Mouse (Mus musculus) C2C12 (cell line): ENCODE measurements at regions not wholly inside any gene's neighbourhood (a gene's known extent, or its start where the extent isn't known, plus 50 kb on each side); places are given as distances from the start of the nearest gene placed in this dataset.

Experiments used
- H3K27me3 ChIP-seq: one replicate; pipeline ENCODE4 v1.6.1; 2011; ENCODE audit not compliant: control insufficient read depth, insufficient read depth, insufficient read length
- H3K36me3 ChIP-seq: one replicate; pipeline ENCODE4 v1.6.1; 2011; ENCODE audit not compliant: control insufficient read depth, insufficient read depth
- H3K4me3 ChIP-seq: one replicate; pipeline ENCODE4 v1.5.1; 2011; ENCODE audit warnings: mild to moderate bottlenecking, control low read depth; ENCODE audit not compliant: poor library complexity, insufficient read depth, severe bottlenecking
- H3K79me2 ChIP-seq: one replicate; pipeline ENCODE4 v1.6.1; 2011; ENCODE audit not compliant: control insufficient read depth, insufficient read depth
- H3K79me3 ChIP-seq: one replicate; pipeline ENCODE4 v1.6.1; 2011; ENCODE audit warnings: low read depth, control low read depth
- H3ac ChIP-seq: one replicate; pipeline ENCODE3; 2011; ENCODE audit warnings: low read depth; ENCODE audit not compliant: control insufficient read depth, insufficient read length
- CEBPB ChIP-seq: IDR thresholded peaks from one replicate; pipeline ENCODE4 v1.6.1; 2011; ENCODE audit warnings: low read depth, mild to moderate bottlenecking, control low read depth, moderate library complexity
- CTCF ChIP-seq: IDR thresholded peaks from one replicate; pipeline ENCODE4 v1.5.1; 2011; ENCODE audit not compliant: control insufficient read depth, insufficient read depth, insufficient read length
- FOSL1 ChIP-seq: IDR thresholded peaks from one replicate; pipeline ENCODE4 v1.8.0; 2011; ENCODE audit warnings: mild to moderate bottlenecking, low read length; ENCODE audit not compliant: poor library complexity, insufficient read depth, severe bottlenecking
- MAX ChIP-seq: IDR thresholded peaks from one replicate; pipeline ENCODE4 v1.6.1; 2011; ENCODE audit warnings: mild to moderate bottlenecking, control low read depth
- MYOD1 ChIP-seq: IDR thresholded peaks from one replicate; pipeline ENCODE4 v1.6.1; 2011; ENCODE audit warnings: low read depth; ENCODE audit not compliant: control insufficient read depth, insufficient read length
- MYOG ChIP-seq: IDR thresholded peaks from one replicate; pipeline ENCODE4 v1.6.1; 2011; ENCODE audit not compliant: control insufficient read depth, insufficient read length; ENCODE audit errors: extremely low read depth
- USF1 ChIP-seq: IDR thresholded peaks from one replicate; pipeline ENCODE4 v1.6.1; 2011; ENCODE audit warnings: low read depth, mild to moderate bottlenecking, control low read depth, moderate library complexity

- Histone ChIP-seq H3K79me2 (no peaks in the 10 kb centered on the region), H3K4me3 (no peak overlapping the region), H3K79me3 (no peaks in the 10 kb centered on the region), H3K36me3 (no peaks in the 10 kb centered on the region), H3ac (no peak overlapping the region), H3K27me3 (no peaks in the 10 kb centered on the region)
- peak; percentile 40 for TF ChIP-seq USF1
- TF ChIP-seq MAX: no peak
- no peak for TF ChIP-seq CEBPB
- peak; percentile 0 for TF ChIP-seq MYOD1
Measured at GRCm38 (mm10) chr15:6934564-6934980, 59.8 kb upstream of the Osmr start.

DNA sequence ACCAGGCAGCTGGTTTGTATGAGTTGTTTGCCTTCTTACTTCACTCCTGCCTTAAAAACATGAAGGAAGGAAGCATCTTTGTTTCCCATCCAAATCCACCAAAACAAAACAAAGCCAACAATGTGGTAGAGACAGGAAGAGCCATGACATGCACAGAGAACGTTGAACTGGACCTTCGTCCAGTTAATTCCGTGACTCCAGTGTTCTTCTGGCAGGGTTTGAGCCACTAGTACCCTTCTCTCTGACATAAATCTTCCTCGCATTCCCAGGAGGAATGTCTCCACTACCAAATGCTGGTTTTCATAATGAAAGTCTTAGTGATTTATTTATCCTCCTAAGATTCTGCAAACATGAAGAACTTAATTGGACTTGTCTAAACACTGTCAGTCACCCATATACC, 66.7 kb upstream of the Osmr start:
- TF ChIP-seq MYOG: no peak
- TF ChIP-seq CEBPB: no peak
- H3K79me3 ChIP-seq: no peaks in the 10 kb centered on the region
- no peak overlapping the region for H3ac ChIP-seq
- H3K79me2 ChIP-seq: no peaks in the 10 kb centered on the region
- H3K4me3 ChIP-seq: no peak overlapping the region
- H3K36me3 ChIP-seq: no peaks in the 10 kb centered on the region
- no peaks in the 10 kb centered on the region for H3K27me3 ChIP-seq

DNA sequence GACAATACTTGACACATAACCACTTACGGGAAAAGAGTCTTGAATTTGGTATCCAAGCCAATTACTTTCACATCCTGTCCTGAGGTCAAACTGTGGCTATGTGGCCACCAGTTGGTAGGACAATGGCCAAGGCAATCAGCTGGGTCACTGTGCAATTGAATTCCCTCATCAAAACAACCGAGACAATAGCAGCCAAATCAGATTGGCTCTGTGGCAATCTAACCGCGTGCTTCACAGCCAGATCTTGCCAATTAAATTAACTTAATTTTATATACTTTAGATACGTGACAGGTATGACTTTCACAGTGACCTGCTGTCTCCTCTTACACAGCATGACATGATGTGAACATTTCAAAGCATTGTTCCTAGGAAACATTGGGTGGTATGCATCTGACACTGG, 74.5 kb upstream of the Osmr start:
- Histone ChIP-seq H3K79me3 (no peaks in the 10 kb centered on the region), H3K4me3 (no peak overlapping the region), H3K79me2 (no peaks in the 10 kb centered on the region), H3ac (no peak overlapping the region), H3K36me3 (no peaks in the 10 kb centered on the region), H3K27me3 (no peaks in the 10 kb centered on the region)
- TF ChIP-seq USF1 (no peak), MYOD1 (no peak), FOSL1 (no peak), MAX (no peak), CTCF (no peak), MYOG (no peak), CEBPB (no peak)

GRCm38 (mm10) chr15:6949686-6950085, 74.9 kb upstream of the Osmr start:
- Histone ChIP-seq H3K4me3 (no peak overlapping the region), H3K36me3 (no peaks in the 10 kb centered on the region), H3K79me2 (no peaks in the 10 kb centered on the region), H3ac (no peak overlapping the region), H3K79me3 (no peaks in the 10 kb centered on the region), H3K27me3 (no peaks in the 10 kb centered on the region)
- no peak for TF ChIP-seq CTCF

DNA sequence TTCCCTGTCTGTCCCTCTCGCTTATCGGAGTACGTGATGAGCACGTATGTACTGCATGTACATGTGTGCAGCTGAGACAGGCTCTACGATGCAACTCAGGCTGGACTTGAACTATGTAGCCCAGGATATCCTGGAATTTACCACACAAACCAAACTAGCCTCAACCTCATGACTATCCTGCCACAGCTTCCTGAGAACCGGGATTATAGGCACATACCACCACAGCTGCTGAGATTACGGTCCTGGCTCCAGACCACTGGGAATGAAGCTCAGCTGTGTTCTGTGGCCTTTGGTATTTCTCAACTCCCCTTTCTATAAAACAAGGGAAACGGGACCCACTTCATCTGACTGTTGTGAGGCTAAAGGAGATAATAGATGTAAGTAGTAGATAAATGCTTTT, 75.7 kb upstream of the Osmr start:
- no peaks in the 10 kb centered on the region for H3K79me3 ChIP-seq
- H3K4me3 ChIP-seq: no peak overlapping the region
- no peaks in the 10 kb centered on the region for H3K27me3 ChIP-seq
- no peak overlapping the region for H3ac ChIP-seq
- H3K36me3 ChIP-seq: no peaks in the 10 kb centered on the region
- TF ChIP-seq USF1 (no peak), MYOD1 (peak; percentile 88), MAX (no peak), CTCF (no peak)
- H3K79me2 ChIP-seq: no peaks in the 10 kb centered on the region

- Histone ChIP-seq H3K4me3 (no peak overlapping the region), H3ac (no peak overlapping the region), H3K79me2 (no peaks in the 10 kb centered on the region), H3K79me3 (no peaks in the 10 kb centered on the region), H3K27me3 (no peaks in the 10 kb centered on the region), H3K36me3 (no peaks in the 10 kb centered on the region)
- no peak for TF ChIP-seq MYOG
- TF ChIP-seq MYOD1: no peak
- TF ChIP-seq FOSL1: no peak
- TF ChIP-seq MAX: no peak
- no peak for TF ChIP-seq CTCF
- TF ChIP-seq USF1: no peak
- TF ChIP-seq CEBPB: no peak
Measured at GRCm38 (mm10) chr15:6953556-6953955, 78.8 kb upstream of the Osmr start.
